Mouse (Mus musculus) ES-Bruce4 (cell line): ENCODE measurements around the gene Slc37a1.

Experiments
- CTCF ChIP-seq: IDR thresholded peaks from one replicate; pipeline ENCODE4 v1.8.1; 2011; ENCODE audit warnings: low read depth, low read length
- POLR2A ChIP-seq: IDR thresholded peaks from one replicate; pipeline ENCODE4 v1.8.1; 2011; ENCODE audit warnings: low read length; ENCODE audit not compliant: insufficient read depth

DNA sequence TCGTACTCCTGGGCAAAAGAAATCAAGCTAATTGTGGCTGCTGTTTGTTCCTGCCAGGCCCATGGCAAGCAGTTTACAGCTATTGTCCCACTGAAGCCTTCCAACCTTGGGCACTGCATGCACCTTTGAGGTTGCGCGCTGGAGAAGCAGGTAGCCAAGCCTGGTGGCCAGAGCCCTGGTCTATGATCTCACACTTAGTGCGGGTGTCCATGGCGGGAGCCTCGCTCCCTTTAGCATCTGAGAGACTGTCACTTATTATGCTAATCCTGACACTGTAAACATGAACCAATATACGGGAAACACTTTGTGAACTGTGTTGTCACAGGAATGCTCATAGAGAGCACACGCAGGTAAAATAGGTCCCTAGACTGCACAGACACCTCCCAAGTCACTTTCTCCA, 13.0 kb upstream of the Slc37a1 start:
- TF ChIP-seq CTCF = no peak
- no peak for TF ChIP-seq POLR2A
